Mouse (Mus musculus) kidney, postnatal 25 days (tissue): ENCODE data around the gene Stx6.

Experiments
- DNase-seq, 2 experiments: peaks; one replicate each; pipeline ENCODE4 v3.0.0; 2021; ENCODE audit warnings: mixed read lengths in 2 of 2

The Stx6 gene

DNA sequence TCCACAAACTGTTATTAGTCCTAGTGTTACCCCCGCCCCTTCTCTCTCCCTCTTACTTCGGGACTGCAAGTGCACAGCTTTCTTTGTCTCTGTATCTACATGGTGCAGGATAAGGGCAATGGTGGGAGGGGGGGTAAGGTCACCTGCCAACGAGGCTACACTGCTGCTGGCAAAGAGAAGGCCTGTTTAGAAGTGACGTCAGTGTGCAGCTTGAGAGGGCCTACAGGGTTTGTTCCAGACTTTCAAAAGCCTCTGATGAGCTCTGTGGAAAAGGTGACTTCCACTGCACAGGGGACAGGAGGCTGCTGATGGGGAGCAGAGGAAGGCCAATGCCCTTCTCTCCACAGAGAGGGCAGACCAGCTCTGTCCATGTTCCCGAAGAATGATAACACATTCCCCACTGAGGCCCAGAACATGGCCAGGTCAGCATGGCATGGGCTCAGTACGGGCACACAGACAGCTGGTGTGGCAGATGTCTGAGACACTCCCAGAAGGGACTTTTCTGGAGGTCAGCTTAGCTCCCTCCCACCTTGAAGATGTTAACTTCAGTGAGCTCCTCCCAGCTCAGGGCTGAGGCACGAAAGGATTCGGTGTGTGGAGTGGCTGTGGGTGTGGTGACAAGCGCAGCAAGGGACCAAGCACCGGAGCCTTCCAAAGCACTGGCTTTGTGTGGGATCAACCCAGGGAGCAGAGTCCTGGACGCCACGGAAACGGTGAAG lies 78.0 kb downstream of the Stx6 start:
- peak in 1 of 2 experiments; percentile 57 for DNase-seq

DNA sequence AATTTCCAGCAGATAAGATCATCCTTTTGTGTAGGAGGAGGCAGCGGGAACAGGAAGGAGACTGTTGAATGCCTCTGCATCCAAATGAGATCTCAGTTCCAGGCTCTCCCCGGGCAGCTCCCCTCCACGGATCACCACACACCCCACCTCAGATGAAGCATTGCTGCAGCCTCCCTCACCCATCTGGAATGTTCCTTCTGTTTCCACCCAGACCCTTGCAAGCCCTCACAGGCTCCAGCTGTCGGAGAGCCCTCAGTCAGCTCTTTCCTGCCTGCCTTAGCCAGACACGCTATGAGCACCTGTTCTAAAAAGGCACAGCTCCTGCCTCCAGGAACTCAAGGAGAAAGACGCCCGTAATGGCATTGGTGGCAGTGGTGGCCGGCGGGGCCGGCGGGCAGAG lies 78.9 kb downstream of the Stx6 start:
- peak in 1 of 2 experiments; percentile 62 for DNase-seq

DNA sequence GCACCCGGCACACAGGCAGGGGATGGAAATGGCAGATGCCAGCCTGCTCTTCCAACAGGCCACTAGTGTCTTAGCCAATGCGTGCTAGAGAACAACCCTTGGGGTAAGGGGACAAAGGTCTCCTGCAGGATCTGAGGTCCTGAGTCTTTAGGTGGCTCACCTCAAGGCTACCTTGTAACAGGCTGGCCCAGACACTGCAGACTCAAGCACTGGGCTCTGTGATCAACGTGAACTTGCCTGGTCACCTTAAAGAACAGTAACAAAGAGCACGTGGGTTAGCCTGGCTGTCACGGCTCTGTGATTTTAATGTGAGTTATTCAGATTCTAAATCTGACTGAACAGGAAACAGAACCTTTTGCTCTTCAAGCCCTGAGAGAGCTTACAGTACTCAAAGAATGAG lies 79.6 kb downstream of the Stx6 start:
- DNase-seq: peak; percentile 66 to 87

DNA sequence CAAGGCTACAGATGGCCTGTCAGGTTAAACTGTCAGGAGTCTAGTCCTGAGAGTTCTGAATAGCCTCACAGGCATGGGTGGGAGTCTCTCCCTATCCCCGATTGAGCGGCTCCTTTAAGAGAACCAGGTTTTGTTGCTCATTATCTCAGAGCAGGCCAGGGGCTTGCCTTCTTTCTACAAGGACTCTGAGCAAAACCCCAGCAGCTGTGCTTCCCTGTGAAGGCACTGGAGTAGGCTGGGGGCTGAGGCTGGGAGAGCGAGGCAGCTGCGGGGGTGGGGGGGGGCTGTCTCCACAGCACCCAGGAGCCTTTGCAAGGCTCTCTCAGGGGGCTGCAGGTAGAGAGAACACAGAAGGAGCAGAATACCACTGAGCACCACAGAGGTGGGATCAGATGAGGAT lies 80.7 kb downstream of the Stx6 start:
- DNase-seq: no peak

DNA sequence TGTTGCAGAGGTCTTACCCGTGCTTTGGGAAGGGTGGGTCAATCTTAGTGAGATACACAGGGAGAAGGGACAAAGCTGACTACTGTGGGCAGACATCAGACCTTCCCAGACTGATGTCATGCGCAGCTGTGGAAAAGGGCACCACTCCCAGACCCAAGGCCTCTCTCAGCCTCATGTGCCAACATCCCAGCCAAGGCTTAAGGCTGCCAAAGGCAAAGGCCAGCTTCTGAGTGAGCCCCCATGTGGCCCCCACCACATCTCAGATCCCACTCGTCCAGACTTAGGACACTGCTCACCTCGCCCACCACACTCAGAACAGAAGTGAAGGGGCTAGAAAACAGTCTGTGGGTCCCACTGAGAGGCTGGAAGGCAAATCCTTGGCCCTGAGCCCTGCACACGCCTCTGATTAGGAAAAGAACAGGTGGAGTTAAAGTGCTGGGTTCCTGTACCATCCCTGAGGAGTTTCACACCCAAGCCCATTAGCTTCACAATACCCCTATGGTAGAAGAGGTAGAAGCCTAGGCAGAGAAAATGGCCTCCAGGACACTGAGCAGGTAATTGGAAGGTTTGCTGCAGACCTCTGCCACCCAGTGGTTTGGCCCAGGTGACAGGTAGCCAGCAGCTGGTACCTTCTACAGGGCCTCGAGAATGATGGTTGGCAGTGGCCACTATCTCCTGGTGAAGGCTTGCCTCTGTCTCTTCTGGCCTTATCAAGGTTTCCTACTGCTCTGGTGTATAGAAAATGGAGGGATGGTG lies 81.6 kb downstream of the Stx6 start:
- DNase-seq: no peak

DNA sequence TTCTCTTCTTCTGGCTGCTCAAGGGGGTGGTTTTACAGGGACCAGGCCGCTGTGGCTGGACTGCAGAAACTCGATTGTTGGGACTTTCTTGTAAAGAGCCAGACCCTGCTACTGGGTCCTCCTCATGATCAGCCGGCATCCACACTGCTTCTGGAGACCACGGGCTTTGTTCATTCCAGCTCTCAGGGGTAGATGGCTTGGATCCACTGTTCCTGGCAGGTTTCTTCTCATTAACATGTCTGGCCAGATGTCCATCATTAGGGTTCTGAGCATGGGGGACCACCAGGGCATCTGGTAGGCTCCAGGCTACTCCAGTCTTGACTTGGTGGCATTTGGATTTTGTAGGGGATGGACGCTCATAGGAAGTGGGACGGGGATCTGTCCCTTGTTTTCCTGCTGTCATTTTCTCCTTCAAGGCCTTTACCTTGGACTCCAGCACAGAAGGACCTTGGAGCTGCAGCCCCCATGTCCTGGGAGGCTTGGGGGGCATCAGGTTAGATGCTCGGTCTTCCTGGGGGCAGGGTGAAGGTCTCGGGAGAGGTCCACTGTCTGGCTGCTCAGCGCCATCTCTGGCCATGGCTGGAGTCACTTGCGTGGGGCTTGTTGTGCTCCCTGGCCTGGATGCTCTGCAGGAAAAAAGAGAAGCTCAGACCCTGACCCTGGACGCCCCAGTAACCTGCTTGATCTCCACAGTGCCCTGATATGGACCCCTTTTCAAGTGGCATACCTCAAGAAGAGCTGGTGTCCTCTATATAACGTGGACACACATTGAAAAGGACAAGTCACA lies 83.4 kb downstream of the Stx6 start:
- peak in 1 of 2 experiments; percentile 72 for DNase-seq

DNA sequence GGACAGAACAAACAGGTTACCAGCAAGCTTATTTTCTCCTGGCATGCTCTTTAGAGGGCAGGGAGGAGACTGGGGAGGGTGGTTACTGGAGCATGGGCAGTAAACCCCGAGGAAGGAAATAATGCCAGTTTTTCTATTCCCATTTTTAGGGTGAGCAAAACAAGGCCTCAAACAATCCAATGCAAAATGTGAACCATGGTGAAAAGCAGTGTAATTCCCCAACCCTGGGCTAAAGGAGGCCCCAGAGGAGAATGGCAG lies 83.9 kb downstream of the Stx6 start:
- peak in 1 of 2 experiments; percentile 49 for DNase-seq

DNA sequence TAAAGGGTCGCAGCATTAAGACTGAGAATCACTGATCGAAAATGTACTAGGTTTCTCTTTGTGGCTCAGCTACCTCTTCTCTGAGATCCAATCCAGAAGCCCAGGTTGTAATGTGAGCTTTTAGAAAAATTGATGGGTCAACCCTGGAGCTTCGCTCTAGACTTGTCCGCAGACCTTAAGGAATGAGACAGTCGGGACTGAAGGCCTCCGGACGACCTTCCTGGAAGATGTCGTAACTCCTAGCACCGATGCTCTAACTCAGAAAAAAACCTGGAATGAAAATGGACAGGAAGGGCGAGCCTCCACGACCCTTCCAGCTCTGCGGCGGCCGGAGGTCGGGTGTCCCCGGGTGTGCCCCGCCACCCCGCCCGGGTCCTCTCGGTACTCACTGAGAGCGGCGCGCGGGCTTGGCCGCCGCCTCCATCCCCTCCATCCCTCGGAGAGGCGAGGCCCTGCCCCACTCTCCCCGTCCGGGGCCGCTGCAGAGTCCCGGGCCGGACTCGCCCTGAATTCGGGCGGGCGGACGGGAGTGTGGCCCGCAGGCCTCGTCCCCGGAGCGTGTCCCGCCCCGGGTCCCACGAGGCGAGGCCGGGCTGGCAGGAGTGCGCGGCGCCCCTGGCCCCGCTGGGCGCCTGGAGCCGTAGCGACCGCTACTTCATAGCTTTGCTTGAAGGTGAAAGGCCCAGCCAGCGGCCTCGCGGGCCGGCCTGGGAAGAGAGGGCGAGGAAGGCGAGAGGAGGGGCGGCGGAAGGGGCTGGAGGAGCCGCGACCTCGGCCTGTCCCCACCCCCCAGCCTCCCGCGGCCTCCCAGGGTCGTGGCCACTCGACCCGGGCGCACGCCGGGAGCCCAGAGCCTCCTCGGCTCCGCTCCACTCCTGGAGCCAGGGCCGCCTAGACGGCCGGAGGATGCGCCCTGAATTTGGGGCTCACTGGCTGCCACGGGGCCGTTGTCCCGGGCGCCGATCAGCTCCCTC lies 85.6 kb downstream of the Stx6 start, which contains the start of gene BC034090:
TSS of gene BC034090 (minus strand) at position 648 of the 974 bp plus-strand sequence.
- peak; percentile 76 to 90 for DNase-seq

DNA sequence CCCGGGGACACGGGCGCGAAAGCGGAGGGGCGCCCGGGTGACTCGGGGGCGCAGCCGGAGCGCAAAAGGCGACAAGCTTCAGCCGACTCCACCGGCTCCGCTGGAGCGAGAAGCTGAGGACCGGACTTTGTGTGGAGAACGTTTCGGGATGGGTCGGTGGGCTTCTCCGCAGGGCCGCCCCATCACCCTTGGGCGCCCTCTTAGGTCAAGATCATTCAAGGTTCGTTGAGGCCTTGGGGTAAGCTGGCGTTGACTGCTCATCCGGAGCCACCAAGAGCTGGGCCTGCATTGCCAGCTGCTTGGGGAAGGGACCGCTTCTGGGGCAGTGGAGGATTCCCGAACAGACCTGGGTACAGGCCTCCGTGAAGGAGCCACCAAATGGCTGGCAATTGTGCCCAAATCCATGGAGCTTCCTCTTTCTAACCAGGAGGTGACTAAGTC lies 86.3 kb downstream of the Stx6 start:
- peak; percentile 45 to 71 for DNase-seq

DNA sequence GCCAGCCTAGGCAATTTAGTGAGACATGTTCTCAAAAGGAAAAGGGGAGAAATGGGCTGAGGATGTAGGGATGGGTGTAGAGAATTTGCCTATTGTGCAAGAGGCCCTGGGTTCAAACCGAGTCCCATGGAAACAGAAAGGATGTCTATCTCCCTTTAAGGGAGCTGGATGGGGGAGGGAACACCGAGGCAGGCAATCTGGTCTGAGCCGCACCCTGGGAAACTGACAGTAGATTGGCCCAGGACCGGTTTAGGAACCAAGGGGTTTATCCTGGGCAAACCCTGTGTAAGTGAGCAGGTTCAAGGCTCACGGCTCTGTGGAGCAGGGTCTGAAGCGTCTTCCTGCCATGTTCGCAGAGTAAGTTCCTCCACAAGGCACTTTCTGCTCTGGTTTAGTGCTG lies 87.0 kb downstream of the Stx6 start:
- DNase-seq: peak; percentile 49 to 76

DNA sequence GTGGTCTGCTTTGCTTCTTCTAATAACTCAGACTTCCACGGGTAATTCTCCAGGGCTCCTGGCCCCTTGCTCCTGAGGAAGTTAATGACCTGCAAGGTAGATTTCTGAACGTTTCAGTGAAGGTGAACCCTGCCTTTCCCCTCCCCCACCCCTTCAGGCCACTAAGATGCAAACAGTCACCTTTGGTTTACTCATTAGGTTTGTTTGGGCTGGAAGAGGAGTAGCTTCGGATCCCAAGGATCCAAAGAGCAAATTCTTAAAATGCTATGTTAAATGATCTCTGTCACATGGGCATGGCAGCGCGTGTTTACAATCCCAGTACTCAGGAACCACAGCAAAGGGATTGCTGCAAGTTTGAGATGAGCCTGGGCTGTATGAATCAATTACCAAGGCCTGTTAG lies 88.9 kb downstream of the Stx6 start:
- peak; percentile 75 to 78 for DNase-seq

DNA sequence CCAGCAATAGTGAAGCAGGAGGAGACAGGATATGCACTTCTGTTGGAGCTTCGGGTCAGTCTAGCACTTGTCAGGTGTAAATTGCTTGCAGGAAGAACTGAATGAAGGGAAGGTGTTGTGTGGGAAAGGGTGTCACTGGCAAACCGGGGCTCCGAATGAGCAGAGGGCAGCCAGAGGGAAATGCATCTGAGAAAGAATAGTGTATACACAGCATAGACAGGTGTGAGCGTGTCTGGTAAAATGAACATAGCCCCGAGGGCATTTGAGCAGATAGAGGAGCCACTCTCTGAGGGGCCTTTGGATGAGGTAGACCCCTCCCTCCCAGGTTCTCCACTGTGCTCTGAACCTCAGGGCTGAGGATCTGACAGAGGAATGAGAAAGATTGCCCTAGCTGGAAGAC lies 89.5 kb downstream of the Stx6 start:
- peak; percentile 6 to 35 for DNase-seq

DNA sequence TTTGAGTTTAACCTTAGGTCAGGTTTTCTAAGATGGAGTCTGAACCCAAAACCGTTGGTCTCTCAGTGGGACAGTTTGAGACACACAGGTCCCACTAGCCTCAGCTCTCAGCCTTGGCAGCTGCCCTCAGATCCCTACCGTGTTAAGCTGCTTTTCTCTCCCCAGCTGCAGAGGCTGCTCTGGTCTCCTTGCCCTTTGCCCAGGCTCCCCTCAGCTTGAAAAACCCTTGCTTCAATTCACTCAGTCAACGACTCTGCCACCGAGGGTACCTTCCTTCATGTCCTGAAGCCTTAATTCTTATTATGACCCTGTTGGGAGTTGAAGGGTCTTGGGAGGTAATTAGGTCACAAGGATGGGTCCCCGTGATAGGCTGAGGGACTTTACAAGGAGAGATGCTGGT lies 91.4 kb downstream of the Stx6 start:
- peak; percentile 64 to 82 for DNase-seq

DNA sequence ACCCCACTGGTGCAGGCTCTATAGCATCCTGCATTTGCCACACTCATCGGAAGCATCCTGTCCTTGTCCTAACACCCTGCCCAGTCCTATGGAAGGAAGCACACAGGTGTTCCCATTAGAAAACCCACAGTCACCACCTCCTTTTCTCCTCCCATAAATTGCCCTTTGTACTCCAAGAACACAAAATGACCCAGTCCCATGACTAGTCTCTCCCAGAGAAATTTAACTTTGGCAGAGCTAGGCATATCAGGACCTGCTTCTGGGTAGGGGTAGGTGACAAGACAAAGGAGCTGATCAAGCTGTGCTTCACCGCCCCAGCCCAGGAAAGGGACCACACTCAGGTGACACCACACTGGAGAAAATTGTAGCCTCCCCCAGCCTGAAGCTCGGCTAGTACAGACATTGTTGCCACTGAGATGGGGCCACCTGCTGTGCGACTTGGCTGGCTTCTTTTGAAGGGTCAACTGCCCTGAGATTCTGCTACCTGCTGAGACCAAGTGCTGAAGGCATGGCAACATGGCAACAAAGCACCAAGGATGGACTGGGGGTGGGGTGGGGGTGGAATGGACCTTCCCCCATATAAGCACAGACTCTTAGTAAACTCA lies 92.1 kb downstream of the Stx6 start:
- DNase-seq: peak; percentile 51 to 57

DNA sequence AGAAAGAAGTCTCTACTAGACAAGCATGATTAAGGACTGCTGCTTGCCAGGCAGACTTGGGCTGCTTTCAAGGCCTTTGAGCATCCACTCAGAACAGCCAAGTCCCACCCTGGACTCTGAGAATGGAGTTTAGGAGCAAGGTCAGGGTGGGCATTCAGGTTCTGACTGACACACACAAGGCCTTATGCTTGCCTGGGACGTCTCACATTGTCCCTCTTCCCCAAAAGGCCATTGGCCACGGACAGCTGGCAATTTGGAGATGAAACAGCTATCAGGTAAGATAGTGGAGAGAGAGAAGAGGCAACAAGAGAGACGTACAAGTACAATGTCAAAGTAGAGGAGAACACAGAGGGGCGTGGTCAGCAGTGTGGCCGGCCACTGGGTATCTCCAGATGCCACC lies 93.1 kb downstream of the Stx6 start:
- peak; percentile 5 to 34 for DNase-seq

DNA sequence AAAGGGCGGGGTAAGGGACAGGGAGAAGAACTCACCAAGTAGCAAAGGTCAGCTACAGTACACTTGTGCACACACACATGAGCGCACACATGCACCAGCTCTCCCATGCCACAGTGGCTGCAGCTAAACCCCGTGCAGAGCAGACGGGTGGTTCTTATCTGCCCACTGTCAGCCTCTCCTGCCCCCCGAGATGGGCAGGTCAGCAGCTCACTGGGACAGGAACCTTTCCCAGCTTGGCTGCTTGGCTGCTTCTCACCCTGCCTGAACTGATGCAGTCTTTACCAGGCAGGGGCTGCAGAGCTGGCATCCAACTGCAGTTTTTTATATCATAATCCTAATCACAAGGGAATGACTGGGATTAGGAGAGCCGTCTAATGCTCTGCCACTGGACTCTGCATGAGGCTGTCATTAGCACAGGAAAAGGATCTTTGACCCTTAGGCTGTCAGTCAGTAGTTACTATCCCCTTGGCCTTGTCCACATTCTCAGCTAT lies 94.2 kb downstream of the Stx6 start:
- DNase-seq: peak; percentile 41 to 65

DNA sequence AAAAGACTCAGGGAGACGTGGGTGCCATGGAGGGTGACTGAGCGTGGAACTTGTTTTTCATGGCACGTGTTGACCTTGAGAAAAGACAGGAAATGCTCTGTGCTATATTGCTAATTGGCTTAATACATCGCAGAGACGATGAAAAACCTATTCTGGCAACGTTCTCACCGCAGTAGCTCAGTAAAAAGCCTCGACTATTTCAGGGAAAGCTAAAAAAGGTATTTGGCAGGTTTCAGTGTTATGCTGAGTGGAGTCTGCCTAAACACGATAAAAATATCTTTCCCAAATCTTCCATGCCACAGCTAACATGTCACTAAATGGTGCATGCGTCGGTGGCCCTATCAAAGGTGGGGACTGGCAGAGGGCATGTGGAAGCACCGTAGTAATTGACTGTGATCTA lies 94.6 kb downstream of the Stx6 start:
- no peak for DNase-seq

DNA sequence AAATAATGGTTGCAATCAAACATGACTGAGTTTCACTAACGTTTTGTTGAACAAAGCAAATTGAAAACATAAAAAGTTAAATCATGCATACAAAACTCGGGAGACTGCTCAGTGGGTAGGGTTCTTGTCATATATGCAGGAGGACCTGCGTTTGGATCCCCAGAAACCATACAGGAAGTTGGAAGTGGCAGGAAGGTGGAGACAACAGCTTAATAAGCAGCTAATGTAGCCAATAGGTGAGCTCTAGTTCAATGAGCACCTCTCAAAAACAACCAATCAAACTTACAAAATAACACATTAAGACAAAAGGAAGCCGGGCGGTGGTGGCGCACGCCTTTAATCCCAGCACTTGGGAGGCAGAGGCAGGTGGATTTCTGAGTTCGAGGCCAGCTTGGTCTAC lies 95.8 kb downstream of the Stx6 start:
- DNase-seq: peak in 1 of 2 experiments; percentile 0
